Mouse (Mus musculus): ENCODE data around the gene Cd163. TPM values are rescaled to one million over a fixed set of nuclear protein-coding genes. Genes with fewer than 3 reads are reported as not detected.

Cd163 gene
- polyA plus RNA-seq, 1 experiment from 2014 or later: not detected

GRCm38 (mm10) chr6:124320371-124320770 lies 15.9 kb downstream of the Cd163 start:
- WGBS: 54% methylated on average over 6 of the region's 6 CpGs
- Histone ChIP-seq H3K27ac (no peak overlapping the region), H3K4me1 (replicated peaks) (0 out of 2 replicates have a peak, but pooled peaks cover 5% of the 10 kb centered on the region), H3K27me3 (ENCODE audit: insufficient read depth, poor library complexity, severe bottlenecking) (no peaks in the 10 kb centered on the region), H3K9me3 (no peaks in the 10 kb centered on the region), H3K4me3 (no peak overlapping the region), H3K36me3 (no peaks in the 10 kb centered on the region)
- DNase-seq (ENCODE audit: low spot score): no peak

GRCm38 (mm10) chr6:124321481-124322475 lies 17.3 kb downstream of the Cd163 start:
- H3K27me3 ChIP-seq (ENCODE audit: insufficient read depth, poor library complexity, severe bottlenecking): no peaks in the 10 kb centered on the region
- H3K9me3 ChIP-seq: no peaks in the 10 kb centered on the region
- DNase-seq (ENCODE audit: low spot score): no peak
- 84% methylated on average over 16 of the region's 16 CpGs for WGBS
- no peaks in the 10 kb centered on the region for H3K36me3 ChIP-seq
- 0 out of 2 replicates have a peak, but pooled peaks cover 5% of the 10 kb centered on the region for H3K4me1 ChIP-seq (replicated peaks)
- no peak overlapping the region for H3K4me3 ChIP-seq
- H3K27ac ChIP-seq: no peak overlapping the region

GRCm38 (mm10) chr6:124328394-124328991 lies 24.0 kb downstream of the Cd163 start:
- no peak overlapping the region for H3K4me3 ChIP-seq
- no peaks in the 10 kb centered on the region for H3K9me3 ChIP-seq
- no peak overlapping the region for H3K27ac ChIP-seq
- H3K27me3 ChIP-seq (ENCODE audit: insufficient read depth, poor library complexity, severe bottlenecking): no peaks in the 10 kb centered on the region
- 92% methylated on average over 3 of the region's 3 CpGs for WGBS
- H3K36me3 ChIP-seq: no peaks in the 10 kb centered on the region
- no peaks in the 10 kb centered on the region for H3K4me1 ChIP-seq (replicated peaks)
- no peak for DNase-seq (ENCODE audit: low spot score)

- H3K4me1 ChIP-seq (replicated peaks): no peaks in the 10 kb centered on the region
- no peak for DNase-seq (ENCODE audit: low spot score)
- WGBS: 89% methylated on average over 7 of the region's 7 CpGs
- no peaks in the 10 kb centered on the region for H3K9me3 ChIP-seq
- no peak overlapping the region for H3K4me3 ChIP-seq
- H3K27me3 ChIP-seq (ENCODE audit: insufficient read depth, poor library complexity, severe bottlenecking): no peaks in the 10 kb centered on the region
- H3K27ac ChIP-seq: no peak overlapping the region
- H3K36me3 ChIP-seq: no peaks in the 10 kb centered on the region
Measured at GRCm38 (mm10) chr6:124329622-124330021, 25.2 kb downstream of the Cd163 start.

GRCm38 (mm10) chr6:124345096-124345495 lies 40.6 kb downstream of the Cd163 start:
- no peaks in the 10 kb centered on the region for H3K9me3 ChIP-seq
- no peaks in the 10 kb centered on the region for H3K36me3 ChIP-seq
- H3K27ac ChIP-seq: no peak overlapping the region
- WGBS: 76% methylated on average over 4 of the region's 4 CpGs
- H3K4me3 ChIP-seq: no peak overlapping the region
- no peaks in the 10 kb centered on the region for H3K27me3 ChIP-seq (ENCODE audit: insufficient read depth, poor library complexity, severe bottlenecking)
- H3K4me1 ChIP-seq (replicated peaks): no peaks in the 10 kb centered on the region
- DNase-seq (ENCODE audit: low spot score): no peak

GRCm38 (mm10) chr6:124346613-124347012 lies 42.2 kb downstream of the Cd163 start:
- Histone ChIP-seq H3K4me1 (replicated peaks) (no peaks in the 10 kb centered on the region), H3K27me3 (ENCODE audit: insufficient read depth, poor library complexity, severe bottlenecking) (no peaks in the 10 kb centered on the region), H3K9me3 (no peaks in the 10 kb centered on the region), H3K36me3 (no peaks in the 10 kb centered on the region), H3K27ac (no peak overlapping the region), H3K4me3 (no peak overlapping the region)
- 78% methylated on average over 6 of the region's 6 CpGs for WGBS
- DNase-seq (ENCODE audit: low spot score): no peak

- no peak for DNase-seq (ENCODE audit: low spot score)
- Histone ChIP-seq H3K36me3 (no peaks in the 10 kb centered on the region), H3K4me3 (no peak overlapping the region), H3K27ac (no peak overlapping the region), H3K27me3 (ENCODE audit: insufficient read depth, poor library complexity, severe bottlenecking) (no peaks in the 10 kb centered on the region), H3K4me1 (replicated peaks) (no peaks in the 10 kb centered on the region), H3K9me3 (no peaks in the 10 kb centered on the region)
- 82% methylated on average over 2 of the region's 2 CpGs for whole genome bisulfite sequencing
Measured at GRCm38 (mm10) chr6:124353246-124353645, 48.8 kb downstream of the Cd163 start.

- Histone ChIP-seq H3K27ac (no peak overlapping the region), H3K4me3 (no peak overlapping the region), H3K27me3 (ENCODE audit: insufficient read depth, poor library complexity, severe bottlenecking) (no peaks in the 10 kb centered on the region), H3K36me3 (no peaks in the 10 kb centered on the region), H3K9me3 (no peaks in the 10 kb centered on the region), H3K4me1 (replicated peaks) (no peaks in the 10 kb centered on the region)
- DNase-seq (ENCODE audit: low spot score): no peak
- WGBS: 82% methylated on average over 6 of the region's 6 CpGs
Measured at GRCm38 (mm10) chr6:124358953-124359352, 54.5 kb downstream of the Cd163 start.

- no peaks in the 10 kb centered on the region for H3K36me3 ChIP-seq
- H3K4me3 ChIP-seq: no peak overlapping the region
- no peaks in the 10 kb centered on the region for H3K4me1 ChIP-seq (replicated peaks)
- no peaks in the 10 kb centered on the region for H3K27me3 ChIP-seq (ENCODE audit: insufficient read depth, poor library complexity, severe bottlenecking)
- no peak overlapping the region for H3K27ac ChIP-seq
- no peaks in the 10 kb centered on the region for H3K9me3 ChIP-seq
- 61% methylated on average over 6 of the region's 6 CpGs for WGBS
- DNase-seq (ENCODE audit: low spot score): no peak
Measured at GRCm38 (mm10) chr6:124360549-124360948, 56.1 kb downstream of the Cd163 start.

GRCm38 (mm10) chr6:124364328-124364727 lies 59.9 kb downstream of the Cd163 start:
- 49% methylated on average over 5 of the region's 5 CpGs for WGBS
- Histone ChIP-seq H3K4me1 (replicated peaks) (no peaks in the 10 kb centered on the region), H3K36me3 (no peaks in the 10 kb centered on the region), H3K9me3 (no peaks in the 10 kb centered on the region), H3K27me3 (ENCODE audit: insufficient read depth, poor library complexity, severe bottlenecking) (no peaks in the 10 kb centered on the region), H3K4me3 (no peak overlapping the region), H3K27ac (no peak overlapping the region)
- no peak for DNase-seq (ENCODE audit: low spot score)

GRCm38 (mm10) chr6:124373584-124374206 lies 69.2 kb downstream of the Cd163 start:
- Histone ChIP-seq H3K27me3 (ENCODE audit: insufficient read depth, poor library complexity, severe bottlenecking) (no peaks in the 10 kb centered on the region), H3K4me3 (no peak overlapping the region), H3K36me3 (no peaks in the 10 kb centered on the region), H3K9me3 (no peaks in the 10 kb centered on the region), H3K4me1 (replicated peaks) (peaks cover 8% of the 10 kb centered on the region), H3K27ac (no peak overlapping the region)
- DNase-seq (ENCODE audit: low spot score): no peak
- whole genome bisulfite sequencing: 94% methylated on average over 6 of the region's 6 CpGs

GRCm38 (mm10) chr6:124374683-124375082 lies 70.2 kb downstream of the Cd163 start:
- 87% methylated on average over 4 of the region's 4 CpGs for WGBS
- Histone ChIP-seq H3K4me1 (replicated peaks) (peaks cover 8% of the 10 kb centered on the region), H3K27ac (no peak overlapping the region), H3K36me3 (no peaks in the 10 kb centered on the region), H3K27me3 (ENCODE audit: insufficient read depth, poor library complexity, severe bottlenecking) (no peaks in the 10 kb centered on the region), H3K9me3 (no peaks in the 10 kb centered on the region), H3K4me3 (no peak overlapping the region)
- DNase-seq (ENCODE audit: low spot score): no peak

- Histone ChIP-seq H3K27ac (no peak overlapping the region), H3K4me3 (no peak overlapping the region), H3K9me3 (no peaks in the 10 kb centered on the region), H3K27me3 (ENCODE audit: insufficient read depth, poor library complexity, severe bottlenecking) (no peaks in the 10 kb centered on the region), H3K4me1 (replicated peaks) (peaks cover 8% of the 10 kb centered on the region), H3K36me3 (no peaks in the 10 kb centered on the region)
- WGBS: 88% methylated on average over 11 of the region's 11 CpGs
- no peak for DNase-seq (ENCODE audit: low spot score)
Measured at GRCm38 (mm10) chr6:124375435-124375884, 71.0 kb downstream of the Cd163 start.
